Comparison of ENCODE assay signal across 9 mouse cellular contexts in genomic region chr2:151938780-151939200, GRCm38 (mm10). TPM values are rescaled to one million over a fixed set of nuclear protein-coding genes. Genes with fewer than 3 reads are reported as not detected.
DNase-seq lines count a peak whose midpoint lies in the region; ATAC-seq and TF ChIP-seq lines count a peak whose summit lies in the region.
"Had no signal": no experiment of that assay in that cellular context is flagged by ENCODE, and none has a peak within 500 bp of the region (broad histone marks: within the 10 kb centered on the region; RNA-seq: fewer than 3 reads in every experiment).

No protein-coding gene starts in this region.

- peak; percentile 22 for DNase-seq in forebrain, embryonic 14.5 days (ENCODE audit: low spot score)
- no peak for DNase-seq in forebrain, embryonic 11.5 days (ENCODE audit: low spot score)
- no peak for DNase-seq in thymus, adult 2 months
- no peak for DNase-seq in thymus, postnatal 0 days (ENCODE audit: low spot score)
- DNase-seq in intestine, embryonic 14.5 days (ENCODE audit: low spot score) = peak; percentile 73

- H3K27ac ChIP-seq in forebrain, embryonic 14.5 days (ENCODE audit: low read depth, low read length) = no peak overlapping the region
- H3K27ac ChIP-seq in forebrain, embryonic 11.5 days (ENCODE audit: low read depth, low read length) = no peak overlapping the region
- peak overlapping the region; percentile 10; the same call in 1 of the 2 replicates for H3K27ac ChIP-seq in thymus, adult 2 months (ENCODE audit: control insufficient read depth, insufficient read depth, low read length)
- no peak overlapping the region; the same call in 1 of the 2 replicates for H3K27ac ChIP-seq in intestine, embryonic 14.5 days (ENCODE audit: low read depth)
- H3K27ac ChIP-seq in stomach, embryonic 16.5 days (ENCODE audit: low read length) = peak overlapping the region; percentile 15; the same call in 1 of the 2 replicates
- H3K27ac ChIP-seq in midbrain, embryonic 13.5 days = no peak overlapping the region

- H3K4me1 ChIP-seq in forebrain, embryonic 14.5 days (ENCODE audit: control insufficient read depth, insufficient read depth, low read length) = no peaks in the 10 kb centered on the region
- no peaks in the 10 kb centered on the region for H3K4me1 ChIP-seq in forebrain, embryonic 11.5 days (replicated peaks; ENCODE audit: control insufficient read depth, insufficient read depth, low read length)
- H3K4me1 ChIP-seq in thymus, adult 2 months (replicated peaks; ENCODE audit: control insufficient read depth, insufficient read depth, low read length) = peaks cover 31% of the 10 kb centered on the region
- peaks cover 7% of the 10 kb centered on the region; the same call in 1 of the 2 replicates for H3K4me1 ChIP-seq in intestine, embryonic 14.5 days (replicated peaks; ENCODE audit: control insufficient read depth, insufficient read depth, low read length)
- peaks cover 7% of the 10 kb centered on the region; the same call in 1 of the 2 replicates for H3K4me1 ChIP-seq in stomach, embryonic 16.5 days (ENCODE audit: control insufficient read depth, insufficient read depth, low read length)
- peaks cover 7% of the 10 kb centered on the region; the same call in 1 of the 2 replicates for H3K4me1 ChIP-seq in midbrain, embryonic 13.5 days (replicated peaks)

- no peaks in the 10 kb centered on the region for H3K36me3 ChIP-seq in forebrain, embryonic 14.5 days (ENCODE audit: control insufficient read depth, insufficient read depth, low read length)
- H3K36me3 ChIP-seq in forebrain, embryonic 11.5 days (ENCODE audit: control insufficient read depth, insufficient read depth, low read length) = no peaks in the 10 kb centered on the region
- no peaks in the 10 kb centered on the region for H3K36me3 ChIP-seq in thymus, adult 2 months (ENCODE audit: control insufficient read depth, insufficient read depth, low read length)
- H3K36me3 ChIP-seq in intestine, embryonic 14.5 days (ENCODE audit: control insufficient read depth, insufficient read depth, low read length) = no peaks in the 10 kb centered on the region
- H3K36me3 ChIP-seq in stomach, embryonic 16.5 days (ENCODE audit: control insufficient read depth, insufficient read depth, low read length) = no peaks in the 10 kb centered on the region
- no peaks in the 10 kb centered on the region for H3K36me3 ChIP-seq in midbrain, embryonic 13.5 days

- no peaks in the 10 kb centered on the region for H3K27me3 ChIP-seq in forebrain, embryonic 14.5 days (replicated peaks; ENCODE audit: control insufficient read depth, insufficient read depth, low read length)
- no peaks in the 10 kb centered on the region for H3K27me3 ChIP-seq in forebrain, embryonic 11.5 days (ENCODE audit: control insufficient read depth, insufficient read depth, low read length)
- H3K27me3 ChIP-seq in thymus, adult 2 months (ENCODE audit: control insufficient read depth, insufficient read depth, low read length) = no peaks in the 10 kb centered on the region
- H3K27me3 ChIP-seq in intestine, embryonic 14.5 days (replicated peaks; ENCODE audit: control insufficient read depth, insufficient read depth, low read length) = no peaks in the 10 kb centered on the region
- no peaks in the 10 kb centered on the region for H3K27me3 ChIP-seq in stomach, embryonic 16.5 days (ENCODE audit: control insufficient read depth, insufficient read depth, low read length)
- no peaks in the 10 kb centered on the region for H3K27me3 ChIP-seq in midbrain, embryonic 13.5 days

- no peak for TF ChIP-seq POLR2A in thymus, adult 2 months (IDR thresholded peaks at IDR 0.05; ENCODE audit: control insufficient read depth, extremely low read depth, insufficient read depth, low read length, poor library complexity)

- H3K4me3 ChIP-seq in forebrain, embryonic 14.5 days (ENCODE audit: low read depth, low read length) = no peak overlapping the region
- H3K4me3 ChIP-seq in forebrain, embryonic 11.5 days (ENCODE audit: low read depth, low read length) = no peak overlapping the region
- H3K4me3 ChIP-seq in thymus, adult 2 months (ENCODE audit: control insufficient read depth, insufficient read depth, low read length) = no peak overlapping the region
- H3K4me3 ChIP-seq in intestine, embryonic 14.5 days (ENCODE audit: low read depth, low read length) = no peak overlapping the region
- no peak overlapping the region for H3K4me3 ChIP-seq in stomach, embryonic 16.5 days (replicated peaks; ENCODE audit: low read length)
- no peak overlapping the region for H3K4me3 ChIP-seq in midbrain, embryonic 13.5 days (replicated peaks)

- H3K9ac ChIP-seq in forebrain, embryonic 14.5 days (ENCODE audit: low read length) = no peak overlapping the region
- no peak overlapping the region for H3K9ac ChIP-seq in forebrain, embryonic 11.5 days (ENCODE audit: low read length)
- H3K9ac ChIP-seq in intestine, embryonic 14.5 days (ENCODE audit: low read length) = no peak overlapping the region
- no peak overlapping the region for H3K9ac ChIP-seq in stomach, embryonic 16.5 days (ENCODE audit: low read length)
- H3K9ac ChIP-seq in midbrain, embryonic 13.5 days (replicated peaks) = no peak overlapping the region

- TF ChIP-seq CTCF in thymus, adult 2 months (IDR thresholded peaks at IDR 0.05; ENCODE audit: borderline replicate concordance, control insufficient read depth, extremely low read depth, insufficient read depth, low read length, poor library complexity) = no peak

- H3K4me2 ChIP-seq in forebrain, embryonic 14.5 days (ENCODE audit: low read length) = no peak overlapping the region
- no peak overlapping the region for H3K4me2 ChIP-seq in forebrain, embryonic 11.5 days (ENCODE audit: low read depth, low read length, severe bottlenecking)
- no peak overlapping the region for H3K4me2 ChIP-seq in intestine, embryonic 14.5 days (ENCODE audit: low read length)
- H3K4me2 ChIP-seq in stomach, embryonic 16.5 days (ENCODE audit: low read depth, low read length) = no peak overlapping the region
- no peak overlapping the region for H3K4me2 ChIP-seq in midbrain, embryonic 13.5 days (replicated peaks)

- H3K9me3 ChIP-seq in forebrain, embryonic 14.5 days (replicated peaks; ENCODE audit: control insufficient read depth, low read length) = no peaks in the 10 kb centered on the region
- H3K9me3 ChIP-seq in forebrain, embryonic 11.5 days (ENCODE audit: control insufficient read depth, low read length) = no peaks in the 10 kb centered on the region
- H3K9me3 ChIP-seq in intestine, embryonic 14.5 days (ENCODE audit: control insufficient read depth, low read length) = no peaks in the 10 kb centered on the region
- no peaks in the 10 kb centered on the region for H3K9me3 ChIP-seq in stomach, embryonic 16.5 days (replicated peaks; ENCODE audit: control insufficient read depth, low read length)
- H3K9me3 ChIP-seq in midbrain, embryonic 13.5 days = no peaks in the 10 kb centered on the region

- ATAC-seq in forebrain, embryonic 14.5 days = no peak
- ATAC-seq in forebrain, embryonic 11.5 days (replicated peaks; ENCODE audit: low FRiP score) = no peak
- ATAC-seq in intestine, embryonic 14.5 days (replicated peaks; ENCODE audit: low FRiP score, low TSS enrichment, low read depth) = peak; percentile 70
- peak; percentile 76; the same call in 1 of the 2 replicates for ATAC-seq in stomach, embryonic 16.5 days (ENCODE audit: insufficient read depth, low FRiP score)
- no peak for ATAC-seq in megakaryocyte, adult 5-6 weeks (ENCODE audit: poor library complexity, severe bottlenecking)
- ATAC-seq in midbrain, embryonic 13.5 days = no peak

- 58% methylated on average over 11 of the region's 11 CpGs for WGBS in forebrain, embryonic 14.5 days
- WGBS in forebrain, embryonic 11.5 days = 77% methylated on average over 11 of the region's 11 CpGs
- WGBS in thymus, adult 2 months = 85% methylated on average over 11 of the region's 11 CpGs
- 32% methylated on average over 11 of the region's 11 CpGs for WGBS in intestine, embryonic 14.5 days
- 37% methylated on average over 11 of the region's 11 CpGs for WGBS in stomach, embryonic 16.5 days
- WGBS in midbrain, embryonic 13.5 days = 74% methylated on average over 11 of the region's 11 CpGs

RNA-seq across cellular contexts. Expression of gene Angpt4, which starts 27.8 kb away (rescaled TPM):
- polyA plus RNA-seq in forebrain, embryonic 14.5 days (2014; fragmentation: Nextera tagmentation; extraction: Ambion mirVana) = 0.21 TPM in 1 of 2 replicates, not detected in the other
- not detected in 2 replicates for polyA plus RNA-seq in forebrain, embryonic 11.5 days (2014; fragmentation: Nextera tagmentation; extraction: Ambion mirVana)
- polyA plus RNA-seq in thymus, adult 2 months (2012; rRNA removed) = 0.80 TPM in 2 replicates
- 1.5 and 1.9 TPM in 2 replicates for polyA plus RNA-seq in thymus, postnatal 0 days (2015; fragmentation: Nextera tagmentation; extraction: Ambion mirVana)
- 1.2 and 1.3 TPM in 2 replicates for polyA plus RNA-seq in intestine, embryonic 14.5 days (2014; fragmentation: Nextera tagmentation; extraction: Ambion mirVana)
- polyA plus RNA-seq in stomach, embryonic 16.5 days (2015; fragmentation: Nextera tagmentation; extraction: Ambion mirVana) = 0.46 and 0.81 TPM in 2 replicates
- not detected in 2 replicates for total RNA-seq in megakaryocyte, adult 5-6 weeks (2015)
- 0.26 TPM in 1 of 2 replicates, not detected in the other for total RNA-seq in megakaryocyte, adult 5-6 weeks (2017)
- polyA plus RNA-seq in midbrain, embryonic 13.5 days (2015; fragmentation: Nextera tagmentation; extraction: Ambion mirVana) = 0.10 and 0.11 TPM in 2 replicates
- total RNA-seq: neutrophil, adult 5-6 weeks had no signal

RNA-seq across cellular contexts. Expression of gene Fam110a, which starts 41.2 kb away (rescaled TPM):
- 64.5 and 68.8 TPM in 2 replicates for polyA plus RNA-seq in forebrain, embryonic 14.5 days (2014; fragmentation: Nextera tagmentation; extraction: Ambion mirVana)
- 85.6 and 88.1 TPM in 2 replicates for polyA plus RNA-seq in forebrain, embryonic 11.5 days (2014; fragmentation: Nextera tagmentation; extraction: Ambion mirVana)
- 33.0 and 41.3 TPM in 2 replicates for polyA plus RNA-seq in thymus, adult 2 months (2012; rRNA removed)
- 30.3 and 31.0 TPM in 2 replicates for polyA plus RNA-seq in thymus, postnatal 0 days (2015; fragmentation: Nextera tagmentation; extraction: Ambion mirVana)
- 22.8 and 24.8 TPM in 2 replicates for polyA plus RNA-seq in intestine, embryonic 14.5 days (2014; fragmentation: Nextera tagmentation; extraction: Ambion mirVana)
- polyA plus RNA-seq in stomach, embryonic 16.5 days (2015; fragmentation: Nextera tagmentation; extraction: Ambion mirVana) = 31.2 and 32.7 TPM in 2 replicates
- total RNA-seq in megakaryocyte, adult 5-6 weeks (2015) = 7.8 and 14.8 TPM in 2 replicates
- 6.0 and 8.6 TPM in 2 replicates for total RNA-seq in megakaryocyte, adult 5-6 weeks (2017)
- polyA plus RNA-seq in midbrain, embryonic 13.5 days (2015; fragmentation: Nextera tagmentation; extraction: Ambion mirVana) = 97.0 and 97.3 TPM in 2 replicates

RNA-seq across cellular contexts. Expression of gene Slc52a3, which starts 57.5 kb away (rescaled TPM):
- 0.72 and 1.1 TPM in 2 replicates for polyA plus RNA-seq in forebrain, embryonic 14.5 days (2014; fragmentation: Nextera tagmentation; extraction: Ambion mirVana)
- polyA plus RNA-seq in forebrain, embryonic 11.5 days (2014; fragmentation: Nextera tagmentation; extraction: Ambion mirVana) = 1.0 and 1.4 TPM in 2 replicates
- polyA plus RNA-seq in thymus, adult 2 months (2012; rRNA removed) = 3.7 and 4.6 TPM in 2 replicates
- polyA plus RNA-seq in thymus, postnatal 0 days (2015; fragmentation: Nextera tagmentation; extraction: Ambion mirVana) = 1.5 and 1.6 TPM in 2 replicates
- polyA plus RNA-seq in intestine, embryonic 14.5 days (2014; fragmentation: Nextera tagmentation; extraction: Ambion mirVana) = 1.8 and 2.0 TPM in 2 replicates
- polyA plus RNA-seq in stomach, embryonic 16.5 days (2015; fragmentation: Nextera tagmentation; extraction: Ambion mirVana) = 13.9 and 21.8 TPM in 2 replicates
- 1.0 and 1.4 TPM in 2 replicates for total RNA-seq in megakaryocyte, adult 5-6 weeks (2015)
- 0.07 and 0.53 TPM in 2 replicates for total RNA-seq in megakaryocyte, adult 5-6 weeks (2017)
- polyA plus RNA-seq in midbrain, embryonic 13.5 days (2015; fragmentation: Nextera tagmentation; extraction: Ambion mirVana) = 0.55 and 0.99 TPM in 2 replicates

Comparison
In these comparisons a context has a peak if more than half of its experiments do, and no peak if none do; other contexts are left out.
1. DNase-seq: peak in forebrain, embryonic 14.5 days (single experiment) and intestine, embryonic 14.5 days (single experiment); none in forebrain, embryonic 11.5 days (single experiment), thymus, adult 2 months (single experiment) and thymus, postnatal 0 days (single experiment).
2. ATAC-seq: peak in intestine, embryonic 14.5 days (single experiment) and stomach, embryonic 16.5 days (single experiment); none in forebrain, embryonic 14.5 days (single experiment), forebrain, embryonic 11.5 days (single experiment), megakaryocyte, adult 5-6 weeks (single experiment) and midbrain, embryonic 13.5 days (single experiment).
3. H3K27ac ChIP-seq: peak in thymus, adult 2 months (single experiment) and stomach, embryonic 16.5 days (single experiment); none in forebrain, embryonic 14.5 days (single experiment), forebrain, embryonic 11.5 days (single experiment), intestine, embryonic 14.5 days (single experiment) and midbrain, embryonic 13.5 days (single experiment).